Mouse (Mus musculus) stomach, embryonic 16.5 days (tissue): ENCODE results near the gene Mapk11. TPM values are rescaled to one million over a fixed set of nuclear protein-coding genes. Genes with fewer than 3 reads are reported as not detected.

Source experiments
- ATAC-seq: fragments of 200-750 bp; cut with Nextera tagmentation; 2 replicates; pipeline ENCODE4 v1.8.0; 2017; ENCODE audit warnings: moderate number of reproducible peaks, moderate TSS enrichment; ENCODE audit not compliant: insufficient read depth, low FRiP score
- H3K27ac ChIP-seq: fragments of 300-500 bp; sonication (generic); 2 replicates; pipeline ENCODE4 v1.5.1; 2014; ENCODE audit warnings: low read length
- H3K27me3 ChIP-seq: fragments of 300-500 bp; sonication (generic); 2 replicates; pipeline ENCODE4 v1.6.1; 2014; ENCODE audit warnings: low read length, control low read depth, mixed read lengths; ENCODE audit not compliant: control insufficient read depth, insufficient read depth
- H3K36me3 ChIP-seq: fragments of 300-500 bp; sonication (generic); 2 replicates; pipeline ENCODE4 v1.6.1; 2014; ENCODE audit warnings: low read length; ENCODE audit not compliant: control insufficient read depth, insufficient read depth
- H3K4me1 ChIP-seq: fragments of 300-500 bp; sonication (generic); 2 replicates; pipeline ENCODE4 v1.6.1; 2014; ENCODE audit warnings: low read length, control low read depth, mixed read lengths; ENCODE audit not compliant: control insufficient read depth, insufficient read depth
- H3K4me2 ChIP-seq: fragments of 300-500 bp; sonication (generic); 2 replicates; pipeline ENCODE4 v1.6.1; 2014; ENCODE audit warnings: low read depth, low read length, mixed read lengths
- H3K4me3 ChIP-seq: fragments of 300-500 bp; sonication (generic); replicated peaks from 2 replicates; pipeline ENCODE4 v1.5.1; 2014; ENCODE audit warnings: mild to moderate bottlenecking, low read length
- H3K9ac ChIP-seq: fragments of 300-500 bp; sonication (generic); 2 replicates; pipeline ENCODE4 v1.6.1; 2014; ENCODE audit warnings: low read length
- H3K9me3 ChIP-seq: fragments of 300-500 bp; sonication (generic); replicated peaks from 2 replicates; pipeline ENCODE4 v1.6.1; 2016; ENCODE audit warnings: low read length, control low read depth; ENCODE audit not compliant: control insufficient read depth
- WGBS: fragments of 180-500 bp; shearing (Covaris S2); extraction: QIAGEN DNeasy Blood & Tissue Kit; methylation state at CpG from one replicate; pipeline ENCODE4 v1.1.7; 2014; 5-methylcytosine and 5-hydroxymethylcytosine counted together
- polyA plus RNA-seq: library from polyadenylated mRNA; unstranded; fragments of >200 nt; fragmentation: Nextera tagmentation; extraction: Ambion mirVana; gene quantifications from 2 replicates; pipeline ENCODE4 v1.2.1, GENCODE M21; 2015

Gene Mapk11
- polyA plus RNA-seq, 1 experiment from 2014 or later = 5.1 TPM

- WGBS = 2% methylated on average over 36 of the region's 36 CpGs
Measured at GRCm38 (mm10) chr15:89128382-89129350, 20.8 kb downstream of the Mapk11 start, which contains the start of gene Hdac10. Hdac10 (minus strand) TSS chr15:89128700.

DNA sequence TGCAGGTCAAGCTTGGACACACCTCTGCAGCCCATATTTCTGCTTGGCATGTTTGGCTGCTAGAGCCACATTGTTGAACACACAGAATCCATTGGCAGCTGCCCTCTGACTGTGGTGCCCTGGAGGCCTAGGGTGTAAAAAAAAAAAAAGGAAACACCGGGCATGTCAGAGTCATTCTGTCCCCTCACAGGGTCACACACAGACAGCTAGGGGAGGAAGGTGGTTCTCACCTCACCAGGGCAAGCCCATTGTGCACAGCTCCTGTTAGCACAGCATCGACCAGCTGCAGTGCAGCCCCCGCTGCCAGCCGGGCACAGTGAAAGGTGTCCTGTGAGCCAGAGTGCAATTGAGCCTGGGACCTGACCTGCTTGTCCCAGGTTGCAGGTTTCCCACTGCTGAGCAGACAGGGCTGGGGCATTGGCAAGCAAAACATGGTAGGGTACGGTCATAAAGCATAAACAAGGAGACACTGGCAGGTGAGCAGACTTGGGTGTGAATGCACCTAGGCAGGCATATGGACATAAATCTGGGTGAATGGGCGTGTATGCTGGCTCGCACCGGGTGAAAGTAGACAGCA is 22.0 kb downstream of the Mapk11 start:
- Histone ChIP-seq H3K27me3 (no peaks in the 10 kb centered on the region), H3K36me3 (no peaks in the 10 kb centered on the region), H3K4me2 (peak overlapping the region; percentile 95), H3K27ac (no peak overlapping the region), H3K4me1 (peaks cover 25% of the 10 kb centered on the region), H3K4me3 (peak overlapping the region; percentile 76), H3K9me3 (no peaks in the 10 kb centered on the region), H3K9ac (peak overlapping the region; percentile 87)
- WGBS = 72% methylated on average over 8 of the region's 8 CpGs
- ATAC-seq = no peak

More at GRCm38 (mm10) chr15:89128382-89129350, 20.8 kb downstream of the Mapk11 start, which contains the start of gene Hdac10:
- Histone ChIP-seq H3K4me3 (peak within 1 kb of the TSS; percentile 76), H3K9ac (peak within 1 kb of the TSS; percentile 87), H3K27me3 (no peaks in the 10 kb centered on the region), H3K36me3 (no peaks in the 10 kb centered on the region), H3K27ac (peak within 1 kb of the TSS; percentile 90), H3K9me3 (no peaks in the 10 kb centered on the region), H3K4me2 (peak within 1 kb of the TSS; percentile 95), H3K4me1 (peaks cover 19% of the 10 kb centered on the region)
- ATAC-seq = peak; percentile 85

DNA sequence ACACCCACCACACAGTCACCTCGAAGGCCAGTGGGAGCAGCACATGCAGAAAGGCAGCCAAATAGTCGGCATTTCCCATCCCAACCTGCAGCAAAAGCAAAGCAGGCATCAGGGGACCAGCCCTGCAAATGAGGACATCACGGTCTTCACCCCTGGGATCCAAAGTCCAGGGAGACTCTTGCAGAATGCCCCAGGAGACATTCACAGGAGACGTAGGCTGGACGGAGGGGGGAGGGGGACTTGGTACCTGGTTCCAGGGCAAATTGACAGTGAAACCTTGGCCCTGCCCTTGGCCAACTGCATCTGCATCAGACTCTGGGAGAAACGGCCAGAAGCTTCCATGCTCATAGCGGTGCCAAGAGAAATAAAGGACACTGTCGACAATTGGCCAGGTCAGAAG is 22.8 kb downstream of the Mapk11 start:
- Histone ChIP-seq H3K9ac (no peak overlapping the region), H3K36me3 (no peaks in the 10 kb centered on the region), H3K27ac (no peak overlapping the region), H3K9me3 (no peaks in the 10 kb centered on the region), H3K4me3 (no peak overlapping the region), H3K4me1 (peaks cover 33% of the 10 kb centered on the region), H3K27me3 (no peaks in the 10 kb centered on the region), H3K4me2 (no peak overlapping the region)
- 88% methylated on average over 8 of the region's 8 CpGs for WGBS
- ATAC-seq = no peak

DNA sequence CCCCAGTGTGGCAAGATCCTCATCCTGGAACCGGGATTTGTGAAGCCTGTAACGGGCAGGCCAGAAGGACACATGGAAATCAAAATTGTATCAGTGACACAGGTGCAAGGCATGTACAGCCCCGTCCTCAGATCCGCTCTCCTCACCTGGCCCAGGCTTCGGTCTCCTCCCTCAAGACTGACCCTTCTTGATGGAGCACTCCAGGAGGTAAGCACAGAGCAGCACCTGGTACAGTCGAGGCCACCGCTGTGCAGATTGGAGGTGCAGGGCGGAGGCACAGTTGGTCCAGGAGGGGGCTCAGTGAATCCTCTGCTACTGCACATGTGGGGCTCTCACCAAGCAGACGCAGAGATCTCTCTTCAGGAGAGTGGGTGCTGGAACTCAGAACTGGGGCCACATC is 24.1 kb downstream of the Mapk11 start:
- Histone ChIP-seq H3K36me3 (no peaks in the 10 kb centered on the region), H3K9me3 (no peaks in the 10 kb centered on the region), H3K27ac (no peak overlapping the region), H3K4me3 (no peak overlapping the region), H3K4me2 (no peak overlapping the region), H3K4me1 (peaks cover 41% of the 10 kb centered on the region), H3K9ac (no peak overlapping the region), H3K27me3 (no peaks in the 10 kb centered on the region)
- ATAC-seq = no peak
- WGBS = 93% methylated on average over 9 of the region's 9 CpGs

GRCm38 (mm10) chr15:89124312-89124711 is 25.1 kb downstream of the Mapk11 start:
- no peaks in the 10 kb centered on the region for H3K27me3 ChIP-seq

GRCm38 (mm10) chr15:89123595-89123994 is 25.8 kb downstream of the Mapk11 start:
- peak overlapping the region; percentile 90 for H3K4me2 ChIP-seq
- H3K27ac ChIP-seq = peak overlapping the region; percentile 69
- no peak for ATAC-seq
- H3K36me3 ChIP-seq = 0 out of 2 replicates have a peak, but pooled peaks cover 7% of the 10 kb centered on the region
- WGBS = 28% methylated on average over 11 of the region's 11 CpGs
- H3K27me3 ChIP-seq = no peaks in the 10 kb centered on the region
- H3K4me3 ChIP-seq = peak overlapping the region; percentile 90
- H3K9me3 ChIP-seq = no peaks in the 10 kb centered on the region
- H3K9ac ChIP-seq = peak overlapping the region; percentile 90
- H3K4me1 ChIP-seq = peaks cover 39% of the 10 kb centered on the region

More at GRCm38 (mm10) chr15:89124312-89124711, 25.1 kb downstream of the Mapk11 start:
- H3K36me3 ChIP-seq = 0 out of 2 replicates have a peak, but pooled peaks cover 7% of the 10 kb centered on the region
- 87% methylated on average over 3 of the region's 3 CpGs for WGBS
- peaks cover 44% of the 10 kb centered on the region for H3K4me1 ChIP-seq
- H3K27ac ChIP-seq = no peak overlapping the region
- no peak overlapping the region for H3K4me2 ChIP-seq
- H3K4me3 ChIP-seq = no peak overlapping the region
- no peaks in the 10 kb centered on the region for H3K9me3 ChIP-seq
- ATAC-seq = no peak
- H3K9ac ChIP-seq = no peak overlapping the region; the same call in 1 of the 2 replicates

DNA sequence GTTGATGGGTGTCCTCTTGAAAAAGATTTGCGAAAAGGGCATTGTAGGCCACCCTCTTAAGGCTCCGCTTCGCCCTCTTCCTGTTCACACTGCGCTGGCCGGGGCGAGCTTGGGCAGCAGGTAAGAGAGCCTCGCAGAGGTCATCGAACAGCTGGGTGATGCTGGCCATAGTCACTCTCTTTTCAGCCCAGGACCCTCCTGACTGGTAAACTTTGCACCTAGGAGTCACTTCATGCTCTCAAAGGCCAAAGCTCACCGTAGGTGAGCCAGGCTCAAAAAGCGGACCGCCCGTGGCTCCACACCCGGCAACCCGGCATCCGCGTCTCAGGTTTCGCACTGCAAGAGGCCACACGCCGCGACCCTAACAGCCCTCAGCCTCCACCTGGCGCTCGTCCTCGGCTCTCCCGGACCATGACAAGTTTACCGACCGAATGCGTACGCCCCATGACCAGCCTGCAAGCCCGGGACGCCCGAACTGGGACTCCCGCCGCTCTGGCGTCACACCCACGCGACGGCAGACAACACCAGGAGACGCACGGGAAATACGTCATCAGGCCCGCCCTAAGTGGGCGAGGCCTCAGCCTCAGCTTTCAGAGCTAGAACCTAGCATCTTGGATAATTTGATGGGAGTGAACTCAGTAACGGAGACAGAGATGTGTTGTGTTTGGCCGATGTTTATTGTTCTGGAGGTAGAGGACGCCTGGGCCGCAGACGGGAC is 26.6 kb downstream of the Mapk11 start, which contains the start of gene Tubgcp6:
TSS of gene Tubgcp6 (minus strand) at position 464 of the 718 bp plus-strand sequence.
- Histone ChIP-seq H3K9ac (peak within 1 kb of the TSS; percentile 90), H3K36me3 (0 out of 2 replicates have a peak, but pooled peaks cover 7% of the 10 kb centered on the region), H3K4me3 (peak within 1 kb of the TSS; percentile 90), H3K27ac (peak within 1 kb of the TSS; percentile 69), H3K4me1 (peaks cover 35% of the 10 kb centered on the region), H3K27me3 (no peaks in the 10 kb centered on the region), H3K9me3 (no peaks in the 10 kb centered on the region), H3K4me2 (peak within 1 kb of the TSS; percentile 90)
- under 1% methylated on average over 47 of the region's 47 CpGs for WGBS
- peak; percentile 81 for ATAC-seq

DNA sequence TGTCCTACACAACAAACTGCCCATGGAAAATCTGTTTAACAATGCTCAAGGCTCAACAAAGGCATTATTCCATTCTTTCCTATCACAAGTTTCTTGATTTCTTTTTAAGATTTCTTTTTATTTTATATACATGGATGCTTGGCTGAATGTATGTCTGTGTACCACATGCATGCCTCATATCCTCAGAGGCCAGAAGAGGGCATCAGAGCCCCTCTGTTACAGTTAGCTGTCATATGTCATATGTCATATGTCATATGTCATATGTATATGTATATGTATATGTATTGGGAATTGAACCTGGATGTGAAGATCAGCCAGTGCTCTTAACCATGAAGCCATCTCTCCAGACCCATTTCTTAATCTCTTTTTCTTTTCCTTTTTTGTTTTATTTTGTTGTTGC is 31.4 kb downstream of the Mapk11 start:
- Histone ChIP-seq H3K9ac (no peak overlapping the region), H3K4me1 (peaks cover 20% of the 10 kb centered on the region), H3K9me3 (no peaks in the 10 kb centered on the region), H3K27me3 (no peaks in the 10 kb centered on the region), H3K4me2 (no peak overlapping the region), H3K27ac (no peak overlapping the region), H3K36me3 (peaks cover 23% of the 10 kb centered on the region; the same call in 1 of the 2 replicates), H3K4me3 (no peak overlapping the region)
- no peak for ATAC-seq
